Mouse (Mus musculus): ENCODE measurements around the gene Ddb1. TPM values are rescaled to one million over a fixed set of nuclear protein-coding genes. Genes with fewer than 3 reads are reported as not detected.
A peak's percentile ranks its signal among the peaks of the same experiment; 100 is the strongest.

The Ddb1 gene
- polyA plus RNA-seq, 1 experiment from 2014 or later, result 277 TPM

DNA sequence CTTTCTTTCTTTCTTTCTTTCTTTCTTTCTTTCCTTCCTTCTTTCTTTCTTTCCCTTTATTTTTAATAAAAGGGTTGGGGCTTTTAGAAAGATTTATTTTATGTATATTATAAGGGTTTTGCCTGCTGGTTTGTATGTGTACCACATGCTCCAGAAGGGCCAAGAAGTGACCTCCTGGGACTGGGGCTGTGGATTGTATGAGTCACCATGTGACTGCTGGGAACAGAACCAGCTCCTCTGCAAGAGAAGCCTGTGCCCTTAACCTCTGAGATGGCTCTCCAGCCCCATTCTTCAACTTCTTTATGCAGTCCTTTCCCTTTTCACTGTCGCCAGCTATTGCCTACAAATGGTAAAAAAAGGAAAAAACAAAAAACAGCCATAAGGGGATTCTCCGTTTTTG lies 40.5 kb downstream of the Ddb1 start:
- H3K4me1 ChIP-seq (replicated peaks; ENCODE audit: control insufficient read depth, insufficient read depth, low read length), result no peaks in the 10 kb centered on the region
- H3K9me3 ChIP-seq (ENCODE audit: control insufficient read depth, low read length), result no peaks in the 10 kb centered on the region
- no peak overlapping the region for H3K9ac ChIP-seq (replicated peaks; ENCODE audit: low read depth, low read length)
- no peaks in the 10 kb centered on the region for H3K27me3 ChIP-seq (replicated peaks; ENCODE audit: control insufficient read depth, insufficient read depth, low read length)
- no peak overlapping the region for H3K4me2 ChIP-seq (ENCODE audit: low read length)
- no peak overlapping the region for H3K27ac ChIP-seq (ENCODE audit: low read length)
- 84% methylated on average over 2 of the region's 2 CpGs for WGBS
- no peak for ATAC-seq
- H3K36me3 ChIP-seq (ENCODE audit: control insufficient read depth, insufficient read depth), result no peaks in the 10 kb centered on the region
- no peak overlapping the region for H3K4me3 ChIP-seq (replicated peaks; ENCODE audit: low read length)

DNA sequence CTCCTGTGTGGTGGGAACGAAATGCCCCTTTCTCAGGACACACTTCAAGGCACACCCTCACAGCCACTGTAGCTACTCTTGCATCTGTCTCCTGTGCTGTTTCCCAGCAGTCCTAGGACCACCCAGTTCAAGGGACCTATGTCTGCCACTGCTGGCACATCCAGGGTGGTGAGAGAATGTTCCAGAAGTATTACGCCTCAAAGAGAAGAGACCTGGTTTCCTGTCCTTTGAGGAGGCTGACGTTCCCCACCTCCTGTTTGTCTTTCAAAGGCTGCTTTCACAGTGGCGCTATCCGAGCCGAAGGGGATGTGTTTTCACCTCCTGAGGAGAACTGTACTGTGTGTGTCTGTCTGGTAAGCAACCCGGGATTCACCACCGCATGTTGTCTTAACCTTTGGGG lies 43.0 kb downstream of the Ddb1 start:
- no peak for ATAC-seq
- Histone ChIP-seq H3K9me3 (ENCODE audit: control insufficient read depth, low read length) (no peaks in the 10 kb centered on the region), H3K27ac (ENCODE audit: low read length) (no peak overlapping the region), H3K36me3 (ENCODE audit: control insufficient read depth, insufficient read depth) (no peaks in the 10 kb centered on the region), H3K9ac (replicated peaks; ENCODE audit: low read depth, low read length) (no peak overlapping the region), H3K4me3 (replicated peaks; ENCODE audit: low read length) (no peak overlapping the region), H3K4me2 (ENCODE audit: low read length) (no peak overlapping the region), H3K27me3 (replicated peaks; ENCODE audit: control insufficient read depth, insufficient read depth, low read length) (no peaks in the 10 kb centered on the region), H3K4me1 (replicated peaks; ENCODE audit: control insufficient read depth, insufficient read depth, low read length) (no peaks in the 10 kb centered on the region)
- 80% methylated on average over 8 of the region's 8 CpGs for WGBS

DNA sequence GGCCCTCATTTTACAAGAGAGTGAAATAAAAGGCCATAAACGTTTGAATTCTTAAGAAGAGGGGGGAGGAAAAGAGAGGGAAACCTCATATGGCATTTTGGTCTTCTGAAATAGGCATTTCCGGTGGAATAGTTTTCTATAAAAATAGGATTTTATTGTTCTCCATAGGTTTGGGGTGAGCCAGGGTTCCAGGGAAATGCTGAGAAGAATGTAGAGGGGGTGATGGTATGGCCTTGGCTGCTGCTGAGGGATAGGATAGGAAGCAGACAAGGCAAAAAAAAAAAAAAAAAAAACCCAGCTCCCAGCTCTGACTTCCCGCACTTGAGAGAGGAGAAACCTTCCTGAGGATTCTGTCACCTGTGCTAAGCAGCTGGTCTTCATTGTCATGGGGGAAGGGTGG lies 50.9 kb downstream of the Ddb1 start:
- H3K9ac ChIP-seq (replicated peaks; ENCODE audit: low read depth, low read length), result no peak overlapping the region
- H3K4me2 ChIP-seq (ENCODE audit: low read length), result no peak overlapping the region
- no peaks in the 10 kb centered on the region for H3K36me3 ChIP-seq (ENCODE audit: control insufficient read depth, insufficient read depth)
- no peak overlapping the region for H3K4me3 ChIP-seq (replicated peaks; ENCODE audit: low read length)
- no peak overlapping the region for H3K27ac ChIP-seq (ENCODE audit: low read length)
- no peaks in the 10 kb centered on the region for H3K4me1 ChIP-seq (replicated peaks; ENCODE audit: control insufficient read depth, insufficient read depth, low read length)
- no peaks in the 10 kb centered on the region for H3K9me3 ChIP-seq (ENCODE audit: control insufficient read depth, low read length)
- no peak for ATAC-seq
- no peaks in the 10 kb centered on the region for H3K27me3 ChIP-seq (replicated peaks; ENCODE audit: control insufficient read depth, insufficient read depth, low read length)
- WGBS, result 63% methylated on average over 3 of the region's 3 CpGs

DNA sequence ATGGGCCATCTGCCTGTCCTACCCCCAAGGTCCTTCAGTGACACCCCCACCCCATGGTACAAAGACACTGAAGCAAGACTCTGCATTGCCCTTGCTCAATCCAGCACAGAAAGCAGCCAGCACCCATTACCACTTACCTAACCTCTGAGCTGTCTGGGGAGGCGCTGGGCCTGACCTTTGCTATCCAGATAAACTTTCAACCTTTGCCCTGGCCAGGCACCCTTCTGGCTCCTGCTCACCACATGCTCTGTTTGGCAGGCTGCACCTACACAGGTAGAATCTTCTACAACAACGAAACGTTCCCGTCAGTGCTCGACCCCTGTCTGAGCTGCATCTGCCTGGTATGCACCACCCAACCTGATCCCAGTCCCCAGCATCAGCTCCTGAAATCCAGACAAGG lies 52.6 kb downstream of the Ddb1 start:
- no peaks in the 10 kb centered on the region for H3K36me3 ChIP-seq (ENCODE audit: control insufficient read depth, insufficient read depth)
- no peaks in the 10 kb centered on the region for H3K27me3 ChIP-seq (replicated peaks; ENCODE audit: control insufficient read depth, insufficient read depth, low read length)
- H3K4me2 ChIP-seq (ENCODE audit: low read length), result no peak overlapping the region
- no peak overlapping the region for H3K4me3 ChIP-seq (replicated peaks; ENCODE audit: low read length)
- no peaks in the 10 kb centered on the region for H3K9me3 ChIP-seq (ENCODE audit: control insufficient read depth, low read length)
- 84% methylated on average over 5 of the region's 5 CpGs for WGBS
- no peak overlapping the region for H3K27ac ChIP-seq (ENCODE audit: low read length)
- no peak overlapping the region for H3K9ac ChIP-seq (replicated peaks; ENCODE audit: low read depth, low read length)
- no peaks in the 10 kb centered on the region for H3K4me1 ChIP-seq (replicated peaks; ENCODE audit: control insufficient read depth, insufficient read depth, low read length)
- no peak for ATAC-seq

DNA sequence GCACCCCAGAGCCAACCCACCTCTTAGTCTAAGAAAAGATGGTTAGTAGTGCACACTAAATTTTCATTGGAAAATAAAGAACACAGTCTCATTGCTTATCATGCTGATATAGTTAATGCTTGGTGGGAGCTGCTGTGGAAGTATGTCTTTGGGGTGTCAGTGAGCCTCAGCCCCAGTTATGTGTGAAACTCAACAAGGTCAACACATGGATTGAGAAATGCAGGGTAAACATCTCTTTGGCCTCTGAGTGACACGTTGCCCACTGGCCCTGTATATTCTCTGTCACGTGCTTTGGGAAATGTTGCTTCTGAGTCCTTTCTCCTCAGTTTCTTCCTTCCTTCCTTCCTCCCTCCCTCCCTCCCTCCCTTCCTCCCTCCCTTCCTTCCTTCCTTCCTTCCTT lies 53.3 kb downstream of the Ddb1 start:
- no peak overlapping the region for H3K4me2 ChIP-seq (ENCODE audit: low read length)
- 66% methylated on average over 2 of the region's 2 CpGs for WGBS
- no peak for ATAC-seq

DNA sequence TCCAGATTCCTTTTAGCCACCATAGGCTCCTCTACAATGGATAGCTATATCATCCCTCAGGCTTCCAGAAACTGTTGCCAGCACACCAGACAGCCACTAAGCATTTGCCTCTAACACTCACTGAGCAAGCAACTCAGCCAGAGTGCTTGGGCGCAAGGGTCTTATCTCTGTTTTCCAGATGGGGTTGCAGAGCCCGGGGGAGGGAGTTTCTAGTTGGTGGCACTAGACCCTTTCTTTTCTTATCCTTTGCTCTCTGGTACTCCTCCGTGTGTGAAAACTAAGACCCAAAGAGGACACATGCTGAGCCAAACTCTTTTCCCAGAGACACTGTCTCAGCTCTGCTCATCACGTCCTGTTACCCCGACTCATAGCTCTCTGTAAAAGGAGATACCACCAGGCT lies 56.2 kb downstream of the Ddb1 start:
- Histone ChIP-seq H3K27me3 (replicated peaks; ENCODE audit: control insufficient read depth, insufficient read depth, low read length) (no peaks in the 10 kb centered on the region), H3K36me3 (ENCODE audit: control insufficient read depth, insufficient read depth) (no peaks in the 10 kb centered on the region), H3K9me3 (ENCODE audit: control insufficient read depth, low read length) (no peaks in the 10 kb centered on the region), H3K4me1 (replicated peaks; ENCODE audit: control insufficient read depth, insufficient read depth, low read length) (no peaks in the 10 kb centered on the region), H3K9ac (replicated peaks; ENCODE audit: low read depth, low read length) (no peak overlapping the region), H3K4me3 (replicated peaks; ENCODE audit: low read length) (no peak overlapping the region), H3K4me2 (ENCODE audit: low read length) (no peak overlapping the region), H3K27ac (ENCODE audit: low read length) (no peak overlapping the region)
- WGBS, result 75% methylated on average over 5 of the region's 5 CpGs
- ATAC-seq, result no peak

More for the DNA sequence above, 53.3 kb downstream of the Ddb1 start:
- Histone ChIP-seq H3K9ac (replicated peaks; ENCODE audit: low read depth, low read length) (no peak overlapping the region), H3K9me3 (ENCODE audit: control insufficient read depth, low read length) (no peaks in the 10 kb centered on the region), H3K4me1 (replicated peaks; ENCODE audit: control insufficient read depth, insufficient read depth, low read length) (no peaks in the 10 kb centered on the region), H3K27ac (ENCODE audit: low read length) (no peak overlapping the region), H3K36me3 (ENCODE audit: control insufficient read depth, insufficient read depth) (no peaks in the 10 kb centered on the region), H3K27me3 (replicated peaks; ENCODE audit: control insufficient read depth, insufficient read depth, low read length) (no peaks in the 10 kb centered on the region), H3K4me3 (replicated peaks; ENCODE audit: low read length) (no peak overlapping the region)

DNA sequence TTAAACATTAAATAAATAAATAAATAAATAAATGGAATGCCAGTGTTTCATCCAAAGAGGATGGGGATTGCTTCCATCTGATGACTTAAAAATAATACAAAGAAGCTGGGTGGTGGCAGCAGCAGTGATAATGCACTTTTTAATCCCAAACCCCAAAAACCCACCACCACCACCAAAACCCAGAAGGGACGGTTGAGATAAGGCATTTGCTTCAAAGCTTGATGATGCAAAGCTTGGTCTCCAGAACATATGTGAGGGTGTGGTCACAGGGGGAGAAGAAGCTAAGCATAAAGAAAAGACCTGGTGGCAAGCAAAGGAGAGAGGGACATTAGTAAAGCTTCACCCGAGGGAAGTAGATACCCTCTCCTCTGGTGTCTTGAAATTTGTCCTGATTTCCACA lies 56.8 kb downstream of the Ddb1 start:
- no peak overlapping the region for H3K4me2 ChIP-seq (ENCODE audit: low read length)
- no peak overlapping the region for H3K9ac ChIP-seq (replicated peaks; ENCODE audit: low read depth, low read length)
- H3K4me3 ChIP-seq (replicated peaks; ENCODE audit: low read length), result no peak overlapping the region
- no peaks in the 10 kb centered on the region for H3K27me3 ChIP-seq (replicated peaks; ENCODE audit: control insufficient read depth, insufficient read depth, low read length)
- ATAC-seq, result no peak
- 76% methylated on average over 2 of the region's 2 CpGs for WGBS
- no peaks in the 10 kb centered on the region for H3K9me3 ChIP-seq (ENCODE audit: control insufficient read depth, low read length)
- no peaks in the 10 kb centered on the region for H3K36me3 ChIP-seq (ENCODE audit: control insufficient read depth, insufficient read depth)
- no peak overlapping the region for H3K27ac ChIP-seq (ENCODE audit: low read length)
- no peaks in the 10 kb centered on the region for H3K4me1 ChIP-seq (replicated peaks; ENCODE audit: control insufficient read depth, insufficient read depth, low read length)

DNA sequence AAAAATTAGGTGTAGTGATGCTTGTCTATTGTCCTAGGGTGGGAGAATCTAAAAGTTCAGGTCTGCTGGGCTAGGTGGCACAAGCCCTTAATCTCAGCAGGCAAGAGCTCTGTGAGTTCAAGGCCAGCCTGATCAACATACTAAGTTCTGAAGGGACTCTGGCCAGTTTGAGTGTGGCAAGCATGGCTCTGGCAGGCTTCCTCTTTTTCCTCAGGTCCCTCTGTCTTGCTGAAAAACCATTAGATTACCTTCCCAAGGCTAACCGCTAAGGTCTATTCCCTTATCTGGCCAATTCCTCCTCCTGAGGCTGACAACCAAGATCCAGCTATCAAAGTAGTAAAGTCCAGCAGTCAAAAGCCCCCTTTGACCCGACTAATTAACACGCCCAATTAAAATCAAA lies 57.5 kb downstream of the Ddb1 start:
- H3K4me1 ChIP-seq (replicated peaks; ENCODE audit: control insufficient read depth, insufficient read depth, low read length), result no peaks in the 10 kb centered on the region
- H3K9me3 ChIP-seq (ENCODE audit: control insufficient read depth, low read length), result no peaks in the 10 kb centered on the region
- WGBS, result 82% methylated on average over 3 of the region's 3 CpGs
- H3K4me3 ChIP-seq (replicated peaks; ENCODE audit: low read length), result no peak overlapping the region
- no peak overlapping the region for H3K27ac ChIP-seq (ENCODE audit: low read length)
- H3K36me3 ChIP-seq (ENCODE audit: control insufficient read depth, insufficient read depth), result no peaks in the 10 kb centered on the region
- no peaks in the 10 kb centered on the region for H3K27me3 ChIP-seq (replicated peaks; ENCODE audit: control insufficient read depth, insufficient read depth, low read length)
- H3K4me2 ChIP-seq (ENCODE audit: low read length), result no peak overlapping the region
- no peak overlapping the region for H3K9ac ChIP-seq (replicated peaks; ENCODE audit: low read depth, low read length)
- ATAC-seq, result no peak

DNA sequence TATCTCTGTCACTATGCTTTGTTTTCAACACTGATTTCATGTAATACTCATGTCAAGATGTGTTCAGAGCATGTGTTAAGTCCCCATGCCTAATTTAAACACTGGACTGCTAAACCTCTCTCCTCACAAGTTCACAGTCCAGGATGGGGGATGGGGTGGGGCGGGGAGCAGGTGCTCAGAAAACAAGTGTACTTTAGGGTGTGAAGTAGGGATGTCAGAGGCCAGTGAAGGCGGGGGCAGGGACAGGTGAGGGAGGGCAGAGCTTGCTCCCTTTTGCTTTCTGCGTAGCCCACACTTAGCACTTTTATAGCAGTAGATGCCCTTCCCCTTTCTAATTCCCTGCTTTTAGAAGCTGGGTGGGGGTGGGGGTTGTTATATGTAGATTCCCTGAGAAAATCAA lies 60.0 kb downstream of the Ddb1 start:
- H3K4me1 ChIP-seq (replicated peaks; ENCODE audit: control insufficient read depth, insufficient read depth, low read length), result no peaks in the 10 kb centered on the region
- H3K27ac ChIP-seq (ENCODE audit: low read length), result no peak overlapping the region
- no peaks in the 10 kb centered on the region for H3K27me3 ChIP-seq (replicated peaks; ENCODE audit: control insufficient read depth, insufficient read depth, low read length)
- no peak overlapping the region for H3K4me2 ChIP-seq (ENCODE audit: low read length)
- H3K4me3 ChIP-seq (replicated peaks; ENCODE audit: low read length), result no peak overlapping the region
- no peaks in the 10 kb centered on the region for H3K36me3 ChIP-seq (ENCODE audit: control insufficient read depth, insufficient read depth)
- WGBS, result 61% methylated on average over 3 of the region's 3 CpGs
- no peaks in the 10 kb centered on the region for H3K9me3 ChIP-seq (ENCODE audit: control insufficient read depth, low read length)
- H3K9ac ChIP-seq (replicated peaks; ENCODE audit: low read depth, low read length), result no peak overlapping the region
- ATAC-seq, result 0 out of 2 replicates have a peak, but pooled peaks have one; percentile 12

DNA sequence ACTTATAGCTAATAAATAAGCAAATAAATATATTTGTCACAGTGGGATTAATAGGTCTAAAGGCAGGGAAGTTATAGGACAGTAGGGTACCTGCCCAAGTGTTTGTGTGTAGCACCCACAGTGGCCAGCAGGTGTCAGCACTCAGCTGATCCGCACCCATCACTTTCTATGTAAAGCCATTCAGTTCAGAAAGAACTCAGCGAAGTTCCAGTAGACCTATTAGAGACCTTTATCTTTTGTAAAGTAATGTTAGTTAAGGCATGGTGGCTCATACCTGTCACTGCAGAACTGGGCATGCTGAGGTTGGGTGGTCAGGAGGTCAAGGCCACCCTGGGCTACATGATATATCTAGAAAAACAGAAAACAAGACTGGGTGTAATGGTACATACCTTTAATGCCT lies 60.4 kb downstream of the Ddb1 start:
- peak; percentile 67 for ATAC-seq
- H3K4me2 ChIP-seq (ENCODE audit: low read length), result no peak overlapping the region
- H3K9me3 ChIP-seq (ENCODE audit: control insufficient read depth, low read length), result no peaks in the 10 kb centered on the region
- no peaks in the 10 kb centered on the region for H3K27me3 ChIP-seq (replicated peaks; ENCODE audit: control insufficient read depth, insufficient read depth, low read length)
- H3K9ac ChIP-seq (replicated peaks; ENCODE audit: low read depth, low read length), result no peak overlapping the region
- H3K27ac ChIP-seq (ENCODE audit: low read length), result no peak overlapping the region
- WGBS, result 14% methylated on average over 2 of the region's 2 CpGs
- no peaks in the 10 kb centered on the region for H3K4me1 ChIP-seq (replicated peaks; ENCODE audit: control insufficient read depth, insufficient read depth, low read length)
- no peaks in the 10 kb centered on the region for H3K36me3 ChIP-seq (ENCODE audit: control insufficient read depth, insufficient read depth)
- no peak overlapping the region for H3K4me3 ChIP-seq (replicated peaks; ENCODE audit: low read length)

Measured in forebrain, embryonic 16.5 days (tissue).